Comparison of ENCODE assay signal across 11 mouse cellular contexts in genomic region chrX:144645394-144645793, GRCm38 (mm10). TPM values are rescaled to one million over a fixed set of nuclear protein-coding genes. Genes with fewer than 3 reads are reported as not detected.
DNase-seq lines count a peak whose midpoint lies in the region; ATAC-seq and TF ChIP-seq lines count a peak whose summit lies in the region.
"Had no signal": no experiment of that assay in that cellular context is flagged by ENCODE, and none has a peak within 500 bp of the region (broad histone marks: within the 10 kb centered on the region; RNA-seq: fewer than 3 reads in every experiment).

No protein-coding gene starts in this region.

- no peak for DNase-seq in heart, postnatal 0 days (ENCODE audit: low spot score)
- peak; percentile 7 for DNase-seq in lung, postnatal 36 days
- DNase-seq in lung, postnatal 10 days, result no peak
- DNase-seq in MEL-GATA-1-ER (ENCODE audit: extremely low read depth, low read depth), result peak; percentile 47
- DNase-seq in mesoderm, embryonic 11.5 days (ENCODE audit: low read depth, low spot score), result peak; percentile 4
- DNase-seq in right cerebral cortex, postnatal 10 days (ENCODE audit: low spot score in 2 of 2), result no peak
- no peak for DNase-seq in limb, embryonic 10.5 days (ENCODE audit: low spot score)
- DNase-seq: cerebellum, adult 11-12 months had no signal

- H3K36me3 ChIP-seq in heart, postnatal 0 days (replicated peaks; ENCODE audit: control insufficient read depth, insufficient read depth, low read length), result no peaks in the 10 kb centered on the region
- H3K36me3 ChIP-seq in heart, embryonic 12.5 days, result no peaks in the 10 kb centered on the region
- H3K36me3 ChIP-seq in limb, embryonic 10.5 days, result no peaks in the 10 kb centered on the region
- H3K36me3 ChIP-seq: hindbrain, embryonic 13.5 days had no signal

- H3K9ac ChIP-seq in heart, postnatal 0 days (replicated peaks; ENCODE audit: low read depth, low read length), result no peak overlapping the region
- H3K9ac ChIP-seq in heart, embryonic 12.5 days, result no peak overlapping the region
- H3K9ac ChIP-seq: hindbrain, embryonic 13.5 days had no signal

- no peak overlapping the region for H3K4me2 ChIP-seq in heart, postnatal 0 days (ENCODE audit: low read depth, low read length)
- no peak overlapping the region for H3K4me2 ChIP-seq in heart, embryonic 12.5 days
- H3K4me2 ChIP-seq: hindbrain, embryonic 13.5 days had no signal

- ATAC-seq in heart, postnatal 0 days (ENCODE audit: insufficient read depth, low read depth), result no peak
- no peak for ATAC-seq in heart, embryonic 12.5 days (ENCODE audit: insufficient number of reproducible peaks, low FRiP score)

- H3K9me3 ChIP-seq in heart, postnatal 0 days (replicated peaks; ENCODE audit: control insufficient read depth, low read length), result no peaks in the 10 kb centered on the region
- H3K9me3 ChIP-seq in heart, embryonic 12.5 days (replicated peaks), result no peaks in the 10 kb centered on the region
- no peaks in the 10 kb centered on the region for H3K9me3 ChIP-seq in limb, embryonic 10.5 days (replicated peaks)
- H3K9me3 ChIP-seq: hindbrain, embryonic 13.5 days had no signal

- no peak for TF ChIP-seq EP300 in heart, postnatal 0 days (IDR thresholded peaks at IDR 0.05; ENCODE audit: low read depth)

- H3K27me3 ChIP-seq in heart, postnatal 0 days (ENCODE audit: control insufficient read depth, insufficient read depth, low read length), result no peaks in the 10 kb centered on the region
- H3K27me3 ChIP-seq in heart, embryonic 12.5 days (replicated peaks), result no peaks in the 10 kb centered on the region
- 0 out of 2 replicates have a peak, but pooled peaks cover 8% of the 10 kb centered on the region for H3K27me3 ChIP-seq in limb, embryonic 10.5 days (ENCODE audit: low read depth, poor library complexity, severe bottlenecking)
- H3K27me3 ChIP-seq: hindbrain, embryonic 13.5 days had no signal

- no peak overlapping the region for H3K4me3 ChIP-seq in heart, postnatal 0 days (ENCODE audit: low read depth, low read length)
- H3K4me3 ChIP-seq in heart, embryonic 12.5 days, result no peak overlapping the region
- H3K4me3 ChIP-seq in limb, embryonic 10.5 days, result no peak overlapping the region
- H3K4me3 ChIP-seq: erythroblast, embryonic 14.5 days; hindbrain, embryonic 13.5 days had no signal

- 42% methylated on average over 1 of the region's 1 CpGs for WGBS in heart, postnatal 0 days
- 39% methylated on average over 1 of the region's 1 CpGs for WGBS in heart, embryonic 12.5 days
- 31% methylated on average over 1 of the region's 1 CpGs for WGBS in limb, embryonic 10.5 days

- H3K27ac ChIP-seq in heart, postnatal 0 days (ENCODE audit: low read depth), result no peak overlapping the region
- H3K27ac ChIP-seq in heart, embryonic 12.5 days (ENCODE audit: poor library complexity, severe bottlenecking), result no peak overlapping the region
- H3K27ac ChIP-seq in limb, embryonic 10.5 days, result no peak overlapping the region
- H3K27ac ChIP-seq: hindbrain, embryonic 13.5 days had no signal

- H3K4me1 ChIP-seq in heart, postnatal 0 days (ENCODE audit: control insufficient read depth, insufficient read depth), result no peaks in the 10 kb centered on the region
- no peaks in the 10 kb centered on the region for H3K4me1 ChIP-seq in heart, embryonic 12.5 days (replicated peaks)
- no peaks in the 10 kb centered on the region for H3K4me1 ChIP-seq in limb, embryonic 10.5 days
- H3K4me1 ChIP-seq: hindbrain, embryonic 13.5 days had no signal

- peak; percentile 27; the same call in 1 of the 2 replicates for TF ChIP-seq CTCF in heart, postnatal 0 days (IDR thresholded peaks at IDR 0.05; ENCODE audit: low read depth)

RNA-seq across cellular contexts. Expression of gene Trpc5, which starts 42.6 kb away (rescaled TPM):
- 0.11 TPM in 1 of 2 replicates, not detected in the other for total RNA-seq in heart, postnatal 0 days (2014; rRNA removed; ENCODE audit: low replicate concordance)
- not detected in 2 replicates for polyA plus RNA-seq in heart, postnatal 0 days (2015; fragmentation: Nextera tagmentation; extraction: Ambion mirVana)
- 0.43 and 0.49 TPM in 2 replicates for polyA plus RNA-seq in heart, embryonic 12.5 days (2016; fragmentation: Nextera tagmentation; extraction: Ambion mirVana)
- 0.05 TPM in 1 of 2 replicates, not detected in the other for polyA plus RNA-seq in limb, embryonic 10.5 days (2016; fragmentation: Nextera tagmentation; extraction: Ambion mirVana)
- polyA plus RNA-seq: erythroblast, embryonic 14.5 days had no signal

RNA-seq across cellular contexts. Expression of gene Rtl4, which starts 43.3 kb away (rescaled TPM):
- 0.15 TPM in 1 of 2 replicates, not detected in the other for total RNA-seq in heart, postnatal 0 days (2014; rRNA removed; ENCODE audit: low replicate concordance)
- polyA plus RNA-seq in heart, postnatal 0 days (2015; fragmentation: Nextera tagmentation; extraction: Ambion mirVana), result 0.04 TPM in 2 replicates
- polyA plus RNA-seq in heart, embryonic 12.5 days (2016; fragmentation: Nextera tagmentation; extraction: Ambion mirVana), result 1.1 TPM in 2 replicates
- polyA plus RNA-seq in limb, embryonic 10.5 days (2016; fragmentation: Nextera tagmentation; extraction: Ambion mirVana), result 0.15 TPM in 1 of 2 replicates, not detected in the other
- polyA plus RNA-seq: erythroblast, embryonic 14.5 days had no signal

Comparison
In these comparisons a context has a peak if more than half of its experiments do, and no peak if none do; other contexts are left out.
1. DNase-seq: peak in lung, postnatal 36 days (single experiment), MEL-GATA-1-ER (single experiment) and mesoderm, embryonic 11.5 days (single experiment); none in heart, postnatal 0 days (single experiment), lung, postnatal 10 days (single experiment), right cerebral cortex, postnatal 10 days (0 of 2) and limb, embryonic 10.5 days (single experiment).